Mouse (Mus musculus) spleen, postnatal 14 days (tissue): ENCODE data around the gene Fpgs.

Source experiments
- DNase-seq, 2 experiments: peaks; one replicate each; pipeline ENCODE4 v3.0.0; 2021 to 2022; ENCODE audit warnings: low spot score in 2 of 2

The Fpgs gene

DNA sequence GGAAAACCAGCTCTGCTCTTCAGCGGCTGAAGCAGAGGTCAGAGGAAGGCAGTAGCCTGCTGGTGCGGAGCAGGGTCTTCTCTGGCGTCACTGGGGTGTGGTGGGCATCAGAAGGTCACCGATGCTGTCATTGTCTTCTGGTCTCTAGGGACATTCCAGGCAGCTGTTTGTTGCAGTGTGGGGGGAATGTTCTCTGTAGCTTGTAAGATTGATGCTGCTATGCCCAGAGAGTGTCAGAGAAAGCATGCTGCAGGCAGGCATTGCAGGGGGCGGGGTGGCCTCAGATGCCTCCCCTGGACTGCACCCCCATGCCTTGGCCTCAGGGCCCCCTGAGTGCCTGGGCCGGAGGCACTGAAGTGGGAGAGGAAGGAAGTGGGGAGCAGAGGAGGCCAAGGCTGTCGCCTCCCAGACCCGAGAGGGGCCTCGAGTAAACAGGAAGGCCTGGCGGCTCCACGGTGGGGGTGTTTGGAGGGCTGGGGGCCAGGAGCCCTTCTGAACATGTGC is 66.1 kb downstream of the Fpgs start:
- peak; percentile 44 to 58 for DNase-seq

DNA sequence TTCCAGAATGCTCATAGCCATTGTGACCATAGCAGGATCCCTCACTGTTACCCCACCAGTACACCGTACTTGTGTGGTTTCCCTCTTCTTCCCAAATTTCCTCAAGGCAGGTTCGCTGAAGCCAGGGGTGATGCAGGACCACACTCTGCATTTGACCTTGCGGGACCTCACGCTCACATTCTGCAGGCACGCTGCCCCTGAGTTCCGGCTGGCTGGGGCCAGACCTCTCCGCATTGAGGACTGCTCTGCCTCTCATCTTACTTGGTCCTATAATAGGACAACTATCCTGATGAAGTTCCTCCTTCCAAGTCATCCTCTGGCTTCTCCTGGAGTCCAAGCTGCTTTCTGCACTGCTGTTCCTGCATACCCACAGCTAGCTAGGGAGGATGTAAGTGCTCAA is 67.3 kb downstream of the Fpgs start:
- no peak for DNase-seq

DNA sequence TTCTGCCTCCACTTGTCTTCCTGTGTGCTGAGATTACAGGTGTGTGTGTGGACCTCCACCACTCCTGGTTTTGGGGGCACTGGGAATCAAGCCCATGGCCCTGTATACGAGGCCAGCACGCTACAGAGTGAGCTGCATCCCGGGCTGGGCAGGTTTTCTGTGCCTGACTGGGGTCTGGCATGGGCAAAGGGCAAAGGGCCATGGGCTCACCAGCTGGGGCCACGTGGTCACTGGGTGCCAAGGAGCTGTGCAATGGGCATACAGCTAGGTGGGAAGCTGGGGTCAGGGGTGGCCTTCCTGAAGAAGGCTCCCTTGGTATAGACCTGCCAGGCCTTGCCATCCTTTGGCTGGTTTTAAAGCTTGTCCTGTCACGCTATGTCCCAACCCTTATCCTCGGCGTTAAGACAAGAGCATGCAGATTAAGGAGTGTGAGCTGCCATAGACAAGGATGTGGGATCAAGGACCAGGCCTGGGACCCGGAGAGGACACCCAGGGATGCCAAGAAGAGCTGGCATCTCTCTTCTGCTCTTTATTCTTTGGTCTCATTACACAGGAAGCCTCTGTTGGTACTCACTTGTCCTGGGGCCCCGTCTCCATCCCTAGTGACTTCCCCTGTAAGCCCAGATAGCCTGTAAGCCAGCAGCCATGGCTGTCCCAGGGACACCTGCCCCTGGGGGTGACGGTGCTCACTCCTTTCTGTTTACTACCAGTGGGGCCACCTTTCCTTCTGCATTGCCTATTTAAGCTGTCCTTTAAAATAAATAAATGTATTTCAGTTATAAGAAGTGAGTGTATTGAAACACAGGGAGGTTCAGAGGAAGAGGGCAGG is 69.5 kb downstream of the Fpgs start:
- DNase-seq = no peak

DNA sequence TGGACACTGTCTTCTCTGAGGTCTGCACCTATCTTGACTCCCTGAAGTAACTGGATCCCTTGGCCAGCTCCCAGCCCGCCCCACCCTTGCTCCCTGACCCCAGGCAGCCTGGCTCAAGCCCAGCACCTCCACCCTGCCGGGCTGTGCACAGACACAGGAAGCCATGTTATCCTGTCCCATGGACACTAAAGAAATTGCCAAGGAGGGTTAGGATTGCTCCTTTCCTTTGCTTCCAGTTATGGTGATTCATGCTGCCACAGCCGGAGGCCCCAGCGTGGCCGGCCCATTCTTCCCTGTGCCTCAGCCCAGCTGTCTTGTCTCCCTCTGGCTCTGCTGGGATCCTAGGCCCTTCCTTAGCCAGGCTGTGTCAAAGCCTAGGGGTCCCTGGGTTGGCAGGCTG is 70.3 kb downstream of the Fpgs start:
- no peak for DNase-seq
